Mouse (Mus musculus): ENCODE measurements around the gene Mcm10. TPM values are rescaled to one million over a fixed set of nuclear protein-coding genes. Genes with fewer than 3 reads are reported as not detected.

The Mcm10 gene
- total and polyA plus RNA-seq, 3 experiments: 102 to 214 (median 107) TPM

DNA sequence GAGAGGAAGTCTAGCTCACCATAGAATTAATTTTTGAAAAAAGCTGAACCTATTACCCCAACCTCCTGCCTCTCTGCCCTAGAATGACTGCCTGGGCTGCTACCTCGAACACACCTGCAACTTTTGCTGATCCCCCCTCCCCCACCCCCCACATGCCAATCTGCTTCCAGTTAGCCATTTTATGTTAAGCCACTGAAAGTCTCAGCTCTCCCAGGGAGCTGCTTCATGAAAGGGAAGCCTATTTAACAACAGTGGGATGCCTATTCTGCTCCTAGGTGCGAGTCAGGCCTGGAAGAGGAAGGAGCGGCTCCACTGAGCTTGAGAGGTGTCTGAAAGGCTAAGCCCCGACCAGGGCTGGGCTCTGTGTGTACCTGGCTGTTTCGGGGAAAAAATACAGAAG lies 28.6 kb downstream of the Mcm10 start:
- Histone ChIP-seq H3K4me1 (ENCODE audit: control insufficient read depth in 1 of 2, insufficient read depth in 2 of 2, low read length in 2 of 2) (no peaks in the 10 kb centered on the region), H3K9ac (ENCODE audit: control insufficient read depth, low read depth, low read length, poor library complexity, severe bottlenecking) (no peak overlapping the region), H3K27ac (ENCODE audit: control insufficient read depth, low read depth, low read length) (no peak overlapping the region), H3K27me3 (ENCODE audit: control insufficient read depth in 1 of 2, insufficient read depth in 2 of 2, low read length in 2 of 2) (peaks cover 0 to 4% of the 10 kb centered on the region in 2 experiments; a peak in 3 of 4 replicates), H3K4me3 (ENCODE audit: control insufficient read depth in 1 of 2, insufficient read depth in 1 of 2, low read depth in 2 of 2, low read length in 2 of 2) (no peak overlapping the region), H3K36me3 (ENCODE audit: control insufficient read depth in 1 of 2, insufficient read depth in 2 of 2, low read length in 2 of 2) (no peaks in the 10 kb centered on the region), H3K79me2 (ENCODE audit: control insufficient read depth, insufficient read depth, low read length, poor library complexity) (no peaks in the 10 kb centered on the region), H3K9me3 (replicated peaks; ENCODE audit: insufficient read depth, low read length) (no peaks in the 10 kb centered on the region)
- TF ChIP-seq BHLHE40 (IDR thresholded peaks at IDR 0.05; ENCODE audit: borderline replicate concordance, low read depth, low read length) (no peak), CHD1 (IDR thresholded peaks at IDR 0.05; ENCODE audit: low read depth, low read length) (no peak), POLR2AphosphoS2 (IDR thresholded peaks at IDR 0.05; ENCODE audit: low read length) (no peak), EP300 (IDR thresholded peaks at IDR 0.05; ENCODE audit: low read depth in 1 of 2, low read length in 2 of 2) (no peak), GATA1 (IDR thresholded peaks at IDR 0.05; ENCODE audit: low read depth, low read length) (no peak), MXI1 (IDR thresholded peaks at IDR 0.05; ENCODE audit: low read depth, low read length) (no peak), USF1 (IDR thresholded peaks at IDR 0.05; ENCODE audit: low read depth, low read length) (no peak), NELFE (IDR thresholded peaks at IDR 0.05; ENCODE audit: low read depth, low read length) (no peak), TBP (IDR thresholded peaks at IDR 0.05; ENCODE audit: low read depth, low read length) (no peak), SMC3 (IDR thresholded peaks at IDR 0.05; ENCODE audit: low read depth, low read length) (no peak), ZNF384 (IDR thresholded peaks at IDR 0.05; ENCODE audit: low read depth, low read length) (no peak), TAL1 (IDR thresholded peaks at IDR 0.05; ENCODE audit: low read length) (no peak), MYB (IDR thresholded peaks at IDR 0.05; ENCODE audit: low read depth, low read length) (no peak), NRF1 (IDR thresholded peaks at IDR 0.05; ENCODE audit: insufficient read depth, low read depth, low read length, poor library complexity, severe bottlenecking) (no peak), SIN3A (IDR thresholded peaks at IDR 0.05; ENCODE audit: low read length) (no peak), MAZ (IDR thresholded peaks at IDR 0.05; ENCODE audit: low read depth, low read length) (no peak), MYC (IDR thresholded peaks at IDR 0.05; ENCODE audit: low read depth, low read length) (no peak), ZC3H11A (IDR thresholded peaks at IDR 0.05; ENCODE audit: low read depth, low read length) (no peak), ZKSCAN1 (IDR thresholded peaks at IDR 0.05; ENCODE audit: low read depth, low read length) (no peak), CTCF (IDR thresholded peaks at IDR 0.05 in 2 of 3, conservative IDR thresholded peaks at IDR 0.05 in 1 of 3; ENCODE audit: control insufficient read depth in 1 of 3, insufficient read depth in 1 of 3, low read depth in 2 of 3, low read length in 3 of 3, poor library complexity in 1 of 3, severe bottlenecking in 1 of 3) (no peak)
- DNase-seq (ENCODE audit: low read depth, low spot score): no peak

DNA sequence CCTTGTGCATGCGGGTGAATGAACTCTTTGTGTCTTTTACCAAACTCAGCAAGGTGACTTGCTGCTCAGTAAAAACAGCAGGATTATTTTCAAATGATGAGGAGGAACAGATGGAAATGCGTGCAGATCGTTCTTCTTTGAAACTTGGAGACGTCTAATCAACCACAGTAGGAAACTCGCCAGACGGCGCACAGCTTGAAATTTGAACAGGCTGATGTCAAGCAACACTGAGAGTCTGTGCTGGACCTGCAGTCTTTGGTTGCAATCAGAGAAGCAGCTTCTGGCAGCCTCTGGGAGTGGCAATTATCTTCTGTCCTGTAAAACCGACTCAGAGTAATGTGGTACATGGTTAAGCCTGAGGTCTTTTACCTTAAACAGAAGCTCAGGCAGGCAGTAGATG lies 34.5 kb downstream of the Mcm10 start:
- H3K4me1 ChIP-seq (ENCODE audit: control insufficient read depth in 1 of 2, insufficient read depth in 2 of 2, low read length in 2 of 2): no peaks in the 10 kb centered on the region
- no peak overlapping the region for H3K4me3 ChIP-seq (ENCODE audit: control insufficient read depth in 1 of 2, insufficient read depth in 1 of 2, low read depth in 2 of 2, low read length in 2 of 2)
- TF ChIP-seq ETS1 (IDR thresholded peaks at IDR 0.05; ENCODE audit: low read depth, low read length) (no peak), POLR2A (IDR thresholded peaks at IDR 0.05; ENCODE audit: control insufficient read depth in 1 of 2, insufficient read depth in 1 of 2, low read depth in 1 of 2, low read length in 2 of 2, poor library complexity in 1 of 2) (no peak), ZMIZ1 (IDR thresholded peaks at IDR 0.05; ENCODE audit: low read depth, low read length) (no peak), TCF12 (IDR thresholded peaks at IDR 0.05; ENCODE audit: low read depth, low read length) (no peak), TAL1 (IDR thresholded peaks at IDR 0.05; ENCODE audit: low read length) (no peak), GATA1 (IDR thresholded peaks at IDR 0.05; ENCODE audit: low read depth, low read length) (no peak), HCFC1 (IDR thresholded peaks at IDR 0.05; ENCODE audit: low read depth, low read length) (no peak), POLR2AphosphoS2 (IDR thresholded peaks at IDR 0.05; ENCODE audit: low read length) (no peak), CHD1 (IDR thresholded peaks at IDR 0.05; ENCODE audit: low read depth, low read length) (no peak), BHLHE40 (IDR thresholded peaks at IDR 0.05; ENCODE audit: borderline replicate concordance, low read depth, low read length) (no peak), POLR2AphosphoS5 (IDR thresholded peaks at IDR 0.05; ENCODE audit: borderline replicate concordance, low read depth, low read length) (no peak), KAT2A (conservative IDR thresholded peaks at IDR 0.05; ENCODE audit: low read depth, low read length) (no peak), CHD2 (IDR thresholded peaks at IDR 0.05; ENCODE audit: low read length) (no peak), MAFK (IDR thresholded peaks at IDR 0.05; ENCODE audit: borderline replicate concordance, low read depth, low read length) (no peak), MAX (IDR thresholded peaks at IDR 0.05; ENCODE audit: low read length) (no peak), NRF1 (IDR thresholded peaks at IDR 0.05; ENCODE audit: insufficient read depth, low read depth, low read length, poor library complexity, severe bottlenecking) (no peak), MAZ (IDR thresholded peaks at IDR 0.05; ENCODE audit: low read depth, low read length) (no peak), ZNF384 (IDR thresholded peaks at IDR 0.05; ENCODE audit: low read depth, low read length) (no peak), ZKSCAN1 (IDR thresholded peaks at IDR 0.05; ENCODE audit: low read depth, low read length) (no peak)
- H3K9me3 ChIP-seq (replicated peaks; ENCODE audit: insufficient read depth, low read length): no peaks in the 10 kb centered on the region
- peaks cover 4 to 8% of the 10 kb centered on the region in 2 experiments for H3K27me3 ChIP-seq (ENCODE audit: control insufficient read depth in 1 of 2, insufficient read depth in 2 of 2, low read length in 2 of 2)
- H3K9ac ChIP-seq (ENCODE audit: control insufficient read depth, low read depth, low read length, poor library complexity, severe bottlenecking): no peak overlapping the region
- DNase-seq (ENCODE audit: low read depth, low spot score): no peak
- H3K27ac ChIP-seq (ENCODE audit: control insufficient read depth, low read depth, low read length): no peak overlapping the region
- no peaks in the 10 kb centered on the region for H3K36me3 ChIP-seq (ENCODE audit: control insufficient read depth in 1 of 2, insufficient read depth in 2 of 2, low read length in 2 of 2)
- no peaks in the 10 kb centered on the region for H3K79me2 ChIP-seq (ENCODE audit: control insufficient read depth, insufficient read depth, low read length, poor library complexity)

Measured in MEL (cell line).